10 mouse cellular contexts compared by ENCODE assay signal in genomic region chr15:10747638-10748037, GRCm38 (mm10). TPM values are rescaled to one million over a fixed set of nuclear protein-coding genes. Genes with fewer than 3 reads are reported as not detected.
DNase-seq lines count a peak whose midpoint lies in the region; ATAC-seq and TF ChIP-seq lines count a peak whose summit lies in the region.
"Had no signal": no experiment of that assay in that cellular context is flagged by ENCODE, and none has a peak within 500 bp of the region (broad histone marks: within the 10 kb centered on the region; RNA-seq: fewer than 3 reads in every experiment).

No protein-coding gene starts in this region.

- no peaks in the 10 kb centered on the region for H3K4me1 ChIP-seq in heart, postnatal 0 days (ENCODE audit: control insufficient read depth, insufficient read depth)
- peaks cover 3% of the 10 kb centered on the region; the same call in 1 of the 2 replicates for H3K4me1 ChIP-seq in heart, embryonic 12.5 days (replicated peaks)
- H3K4me1 ChIP-seq in forebrain, embryonic 11.5 days (replicated peaks; ENCODE audit: control insufficient read depth, insufficient read depth, low read length), result peaks cover 2% of the 10 kb centered on the region; the same call in 1 of the 2 replicates

- no peaks in the 10 kb centered on the region for H3K27me3 ChIP-seq in heart, postnatal 0 days (ENCODE audit: control insufficient read depth, insufficient read depth, low read length)
- H3K27me3 ChIP-seq in heart, embryonic 12.5 days (replicated peaks), result peaks cover 30% of the 10 kb centered on the region
- no peaks in the 10 kb centered on the region for H3K27me3 ChIP-seq in C2C12 (ENCODE audit: control insufficient read depth, insufficient read depth, insufficient read length)
- H3K27me3 ChIP-seq in forebrain, embryonic 11.5 days (ENCODE audit: control insufficient read depth, insufficient read depth, low read length), result no peaks in the 10 kb centered on the region

- no peaks in the 10 kb centered on the region for H3K9me3 ChIP-seq in heart, postnatal 0 days (replicated peaks; ENCODE audit: control insufficient read depth, low read length)
- H3K9me3 ChIP-seq in heart, embryonic 12.5 days (replicated peaks), result no peaks in the 10 kb centered on the region
- no peaks in the 10 kb centered on the region for H3K9me3 ChIP-seq in forebrain, embryonic 11.5 days (ENCODE audit: control insufficient read depth, low read length)

- no peak for DNase-seq in heart, postnatal 0 days (ENCODE audit: low spot score)
- DNase-seq in forebrain, embryonic 11.5 days (ENCODE audit: low spot score), result no peak
- DNase-seq in adrenal gland, postnatal 10 days, result no peak
- DNase-seq in cerebellum, adult 9-10 months, result no peak
- DNase-seq in cerebellum, adult 8-10 months, result no peak
- DNase-seq: gastrocnemius, postnatal 36 days; lung, postnatal 14 days had no signal

- no peak for TF ChIP-seq CTCF in heart, postnatal 0 days (IDR thresholded peaks at IDR 0.05; ENCODE audit: low read depth)
- no peak for TF ChIP-seq CTCF in C2C12 (IDR thresholded peaks at IDR 0.05; ENCODE audit: control insufficient read depth, insufficient read depth, insufficient read length)

- 49% methylated on average over 8 of the region's 8 CpGs for WGBS in heart, postnatal 0 days
- 51% methylated on average over 8 of the region's 8 CpGs for WGBS in heart, embryonic 12.5 days
- WGBS in forebrain, embryonic 11.5 days, result 67% methylated on average over 8 of the region's 8 CpGs

- no peak overlapping the region for H3K4me2 ChIP-seq in heart, postnatal 0 days (ENCODE audit: low read depth, low read length)
- no peak overlapping the region for H3K4me2 ChIP-seq in heart, embryonic 12.5 days
- H3K4me2 ChIP-seq in forebrain, embryonic 11.5 days (ENCODE audit: low read depth, low read length, severe bottlenecking), result no peak overlapping the region

- H3K79me3 ChIP-seq in C2C12 (ENCODE audit: low read depth), result no peaks in the 10 kb centered on the region

- no peak for TF ChIP-seq EP300 in heart, postnatal 0 days (IDR thresholded peaks at IDR 0.05; ENCODE audit: low read depth)

- no peaks in the 10 kb centered on the region for H3K36me3 ChIP-seq in heart, postnatal 0 days (replicated peaks; ENCODE audit: control insufficient read depth, insufficient read depth, low read length)
- no peaks in the 10 kb centered on the region for H3K36me3 ChIP-seq in heart, embryonic 12.5 days
- no peaks in the 10 kb centered on the region for H3K36me3 ChIP-seq in C2C12 (ENCODE audit: control insufficient read depth, insufficient read depth)
- no peaks in the 10 kb centered on the region for H3K36me3 ChIP-seq in forebrain, embryonic 11.5 days (ENCODE audit: control insufficient read depth, insufficient read depth, low read length)

- H3K4me3 ChIP-seq in heart, postnatal 0 days (ENCODE audit: low read depth, low read length), result no peak overlapping the region
- H3K4me3 ChIP-seq in heart, embryonic 12.5 days, result no peak overlapping the region
- no peak overlapping the region for H3K4me3 ChIP-seq in C2C12 (ENCODE audit: insufficient read depth, poor library complexity, severe bottlenecking)
- H3K4me3 ChIP-seq in forebrain, embryonic 11.5 days (ENCODE audit: low read depth, low read length), result no peak overlapping the region

- H3K27ac ChIP-seq in heart, postnatal 0 days (ENCODE audit: low read depth), result peak overlapping the region; percentile 6; the same call in 1 of the 2 replicates
- no peak overlapping the region; the same call in 1 of the 2 replicates for H3K27ac ChIP-seq in heart, embryonic 12.5 days (ENCODE audit: poor library complexity, severe bottlenecking)
- H3K27ac ChIP-seq in forebrain, embryonic 11.5 days (ENCODE audit: low read depth, low read length), result peak overlapping the region; percentile 32; the same call in 1 of the 2 replicates

- ATAC-seq in heart, postnatal 0 days (ENCODE audit: insufficient read depth, low read depth), result no peak
- no peak for ATAC-seq in heart, embryonic 12.5 days (ENCODE audit: insufficient number of reproducible peaks, low FRiP score)
- ATAC-seq in forebrain, embryonic 11.5 days (replicated peaks; ENCODE audit: low FRiP score), result peak; percentile 74
- ATAC-seq in megakaryocyte, adult 5-6 weeks (ENCODE audit: poor library complexity, severe bottlenecking), result peak; percentile 27

- no peak overlapping the region for H3K9ac ChIP-seq in heart, postnatal 0 days (replicated peaks; ENCODE audit: low read depth, low read length)
- H3K9ac ChIP-seq in heart, embryonic 12.5 days, result no peak overlapping the region
- H3K9ac ChIP-seq in forebrain, embryonic 11.5 days (ENCODE audit: low read length), result no peak overlapping the region

- H3ac ChIP-seq in C2C12 (ENCODE audit: control insufficient read depth, insufficient read length, low read depth), result no peak overlapping the region

- no peaks in the 10 kb centered on the region for H3K79me2 ChIP-seq in C2C12 (ENCODE audit: control insufficient read depth, insufficient read depth)

TF ChIP-seq in C2C12, 6 proteins besides CTCF, POLR2A, EP300 and RAD21:
- TF ChIP-seq FOSL1 (IDR thresholded peaks at IDR 0.05; ENCODE audit: insufficient read depth, low read length, poor library complexity, severe bottlenecking) (peak; percentile 35), MYOD1 (IDR thresholded peaks at IDR 0.05; ENCODE audit: control insufficient read depth, insufficient read length, low read depth) (no peak), USF1 (IDR thresholded peaks at IDR 0.05; ENCODE audit: low read depth) (peak; percentile 22)

RNA-seq across cellular contexts. Expression of gene Rai14, which starts 33.2 kb away (rescaled TPM):
- total RNA-seq in heart, postnatal 0 days (2014; rRNA removed; ENCODE audit: low replicate concordance), result 4.7 and 8.9 TPM in 2 replicates
- polyA plus RNA-seq in heart, postnatal 0 days (2015; fragmentation: Nextera tagmentation; extraction: Ambion mirVana), result 4.0 and 4.1 TPM in 2 replicates
- polyA plus RNA-seq in heart, embryonic 12.5 days (2016; fragmentation: Nextera tagmentation; extraction: Ambion mirVana), result 25.6 and 27.5 TPM in 2 replicates
- 55.1 TPM for polyA plus RNA-seq in C2C12 (2012; fragmentation: generic; extraction: Trizol)
- 58.2 and 61.5 TPM in 2 replicates for polyA plus RNA-seq in forebrain, embryonic 11.5 days (2014; fragmentation: Nextera tagmentation; extraction: Ambion mirVana)
- 1.6 and 2.8 TPM in 2 replicates for total RNA-seq in megakaryocyte, adult 5-6 weeks (2015)
- total RNA-seq in megakaryocyte, adult 5-6 weeks (2017), result 2.5 and 3.0 TPM in 2 replicates
- total RNA-seq in adrenal gland, postnatal 10 days (2021), result 10 to 100 TPM; 18.7 to 21.0 TPM

Comparison
In these comparisons a context has a peak if more than half of its experiments do, and no peak if none do; other contexts are left out.
1. ATAC-seq: peak in forebrain, embryonic 11.5 days (single experiment) and megakaryocyte, adult 5-6 weeks (single experiment); none in heart, postnatal 0 days (single experiment) and heart, embryonic 12.5 days (single experiment).